Mouse (Mus musculus) liver, embryonic 14.5 days (tissue): ENCODE measurements around the gene Phlpp2.

Experiments used
- CTCF ChIP-seq: IDR thresholded peaks from 2 replicates; pipeline ENCODE4 v1.5.1; 2016; ENCODE audit warnings: antibody characterized with exemption, low read depth, control low read depth
- EP300 ChIP-seq: IDR thresholded peaks from 2 replicates; pipeline ENCODE4 v1.6.1; 2016; ENCODE audit warnings: antibody characterized with exemption, low read depth

DNA sequence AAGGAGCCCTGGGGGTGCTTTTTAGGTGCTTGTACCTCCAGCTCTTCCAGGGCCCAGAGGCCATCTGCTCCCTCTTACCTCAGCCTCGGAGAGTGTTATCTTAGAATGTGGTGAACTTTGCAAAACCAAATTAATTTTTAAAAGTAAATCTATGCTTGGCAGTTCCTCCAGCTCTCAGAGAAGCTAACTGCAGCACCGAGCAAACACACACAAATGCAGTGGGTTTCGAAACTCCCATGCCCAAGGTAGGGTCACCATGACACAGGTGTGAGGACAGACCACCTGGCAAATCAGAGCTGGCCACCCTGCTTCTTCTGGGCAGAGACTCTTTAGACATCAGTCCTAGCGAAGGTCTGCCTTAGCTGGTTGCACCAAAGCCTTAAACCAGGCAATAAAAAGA lies 104.6 kb downstream of the Phlpp2 start:
- TF ChIP-seq CTCF (no peak), EP300 (no peak)
